Mouse (Mus musculus): ENCODE data around the gene Zfp740. TPM values are rescaled to one million over a fixed set of nuclear protein-coding genes. Genes with fewer than 3 reads are reported as not detected.

Gene Zfp740
- total and polyA plus RNA-seq, 3 experiments: 32.1 to 46.1 (median 37.4) TPM

GRCm38 (mm10) chr15:102214132-102214531, 11.1 kb downstream of the Zfp740 start:
- peaks cover 61 to 76% of the 10 kb centered on the region in 2 experiments for H3K36me3 ChIP-seq (replicated peaks in 1 of 2; ENCODE audit: control insufficient read depth in 1 of 2, insufficient read depth in 1 of 2, low read length in 1 of 2)
- no peaks in the 10 kb centered on the region for H3K27me3 ChIP-seq (replicated peaks)
- no peak overlapping the region for H3K27ac ChIP-seq (ENCODE audit: insufficient read depth, low read depth)
- no peaks in the 10 kb centered on the region for H3K9me3 ChIP-seq (replicated peaks; ENCODE audit: low read length)
- H3K9ac ChIP-seq (ENCODE audit: insufficient read depth, low read depth): no peak overlapping the region
- in situ Hi-C loops (cut with MboI; ENCODE audit: low pct_ligation_motif_present, low pct_unique_long_range_greater_than_20kb, low sequenced_read_pairs) (no loop called here), dilution Hi-C loops (cut with MboI; ENCODE audit: extremely low pct_ligation_motif_present, extremely low pct_unique_long_range_greater_than_20kb, low sequenced_read_pairs) (no loop called here)
- DNase-seq (ENCODE audit: extremely low read depth): no peak
- H3K4me3 ChIP-seq (replicated peaks in 1 of 3; ENCODE audit: low read depth in 2 of 3, low read length in 2 of 3, poor library complexity in 1 of 3): no peak overlapping the region
- peaks cover 6 to 37% of the 10 kb centered on the region in 2 experiments for H3K4me1 ChIP-seq (ENCODE audit: control insufficient read depth in 1 of 2, insufficient read depth in 2 of 2)
- H3K4me2 ChIP-seq (ENCODE audit: insufficient read depth, low read depth, poor library complexity, severe bottlenecking): no peak overlapping the region
- TF ChIP-seq ZMIZ1 (IDR thresholded peaks at IDR 0.05; ENCODE audit: low read depth, low read length): no peak
- TF ChIP-seq ZC3H11A (IDR thresholded peaks at IDR 0.05; ENCODE audit: low read depth, low read length): no peak
- no peak for TF ChIP-seq ZNF384 (IDR thresholded peaks at IDR 0.05; ENCODE audit: low read depth, low read length)
- no peak for TF ChIP-seq MAZ (IDR thresholded peaks at IDR 0.05; ENCODE audit: low read depth, low read length)
- no peaks in the 10 kb centered on the region for H3K79me2 ChIP-seq (replicated peaks; ENCODE audit: control insufficient read depth, extremely low read depth, insufficient read depth, poor library complexity, severe bottlenecking)

GRCm38 (mm10) chr15:102215624-102216023, 12.6 kb downstream of the Zfp740 start:
- in situ Hi-C loops (cut with MboI; ENCODE audit: low pct_ligation_motif_present, low pct_unique_long_range_greater_than_20kb, low sequenced_read_pairs): no loop called here

GRCm38 (mm10) chr15:102216459-102217228, 13.6 kb downstream of the Zfp740 start:
- Histone ChIP-seq H3K4me3 (replicated peaks in 1 of 3; ENCODE audit: low read depth in 2 of 3, low read length in 2 of 3, poor library complexity in 1 of 3) (no peak overlapping the region), H3K27ac (ENCODE audit: insufficient read depth, low read depth) (no peak overlapping the region), H3K79me2 (replicated peaks; ENCODE audit: control insufficient read depth, extremely low read depth, insufficient read depth, poor library complexity, severe bottlenecking) (no peaks in the 10 kb centered on the region), H3K36me3 (replicated peaks in 1 of 2; ENCODE audit: control insufficient read depth in 1 of 2, insufficient read depth in 1 of 2, low read length in 1 of 2) (peaks cover 41 to 60% of the 10 kb centered on the region in 2 experiments), H3K4me1 (ENCODE audit: control insufficient read depth in 1 of 2, insufficient read depth in 2 of 2) (peaks cover 5 to 23% of the 10 kb centered on the region in 2 experiments; a peak in 3 of 4 replicates), H3K27me3 (replicated peaks) (no peaks in the 10 kb centered on the region), H3K9ac (ENCODE audit: insufficient read depth, low read depth) (no peak overlapping the region), H3K9me3 (replicated peaks; ENCODE audit: low read length) (no peaks in the 10 kb centered on the region), H3K4me2 (ENCODE audit: insufficient read depth, low read depth, poor library complexity, severe bottlenecking) (no peak overlapping the region)
- dilution Hi-C loops (cut with MboI; ENCODE audit: extremely low pct_ligation_motif_present, extremely low pct_unique_long_range_greater_than_20kb, low sequenced_read_pairs) (no loop called here), in situ Hi-C loops (cut with MboI; ENCODE audit: low pct_ligation_motif_present, low pct_unique_long_range_greater_than_20kb, low sequenced_read_pairs) (no loop called here)
- no peak for DNase-seq (ENCODE audit: extremely low read depth)
- TF ChIP-seq ZKSCAN1 (IDR thresholded peaks at IDR 0.05; ENCODE audit: borderline replicate concordance, low read depth, low read length): no peak
- TF ChIP-seq GABPA (IDR thresholded peaks at IDR 0.05; ENCODE audit: insufficient replicate concordance, low read depth, low read length): no peak
- TF ChIP-seq CTCF (conservative IDR thresholded peaks at IDR 0.05 in 1 of 2, IDR thresholded peaks at IDR 0.05 in 1 of 2; ENCODE audit: low read depth in 2 of 2, low read length in 2 of 2): no peak
- no peak for TF ChIP-seq MYC (IDR thresholded peaks at IDR 0.05; ENCODE audit: low read depth, low read length)
- no peak for TF ChIP-seq SIN3A (IDR thresholded peaks at IDR 0.05; ENCODE audit: low read length)
- TF ChIP-seq TBP (conservative IDR thresholded peaks at IDR 0.05; ENCODE audit: low read depth, low read length): no peak
- no peak for TF ChIP-seq HCFC1 (IDR thresholded peaks at IDR 0.05; ENCODE audit: low read depth, low read length)

More at GRCm38 (mm10) chr15:102215624-102216023, 12.6 kb downstream of the Zfp740 start:
- dilution Hi-C loops (cut with MboI; ENCODE audit: extremely low pct_ligation_motif_present, extremely low pct_unique_long_range_greater_than_20kb, low sequenced_read_pairs): no loop called here
- no peak overlapping the region for H3K9ac ChIP-seq (ENCODE audit: insufficient read depth, low read depth)
- H3K27me3 ChIP-seq (replicated peaks): no peaks in the 10 kb centered on the region
- H3K27ac ChIP-seq (ENCODE audit: insufficient read depth, low read depth): no peak overlapping the region
- DNase-seq (ENCODE audit: extremely low read depth): no peak
- H3K4me3 ChIP-seq (replicated peaks in 1 of 3; ENCODE audit: low read depth in 2 of 3, low read length in 2 of 3, poor library complexity in 1 of 3): no peak overlapping the region
- no peak for TF ChIP-seq CHD1 (IDR thresholded peaks at IDR 0.05; ENCODE audit: low read depth, low read length)
- TF ChIP-seq POLR2A (IDR thresholded peaks at IDR 0.05; ENCODE audit: low read depth, low read length): no peak
- no peak for TF ChIP-seq RAD21 (IDR thresholded peaks at IDR 0.05; ENCODE audit: low read depth, low read length)
- TF ChIP-seq IRF4 (IDR thresholded peaks at IDR 0.05; ENCODE audit: low read depth, low read length): no peak
- no peak for TF ChIP-seq NRF1 (IDR thresholded peaks at IDR 0.05; ENCODE audit: low read depth, low read length)
- TF ChIP-seq USF2 (conservative IDR thresholded peaks at IDR 0.05; ENCODE audit: low read depth, low read length): no peak
- no peak for TF ChIP-seq TCF12 (IDR thresholded peaks at IDR 0.05; ENCODE audit: low read depth, low read length)
- no peak for TF ChIP-seq POLR2AphosphoS2 (IDR thresholded peaks at IDR 0.05; ENCODE audit: low read depth, low read length)
- TF ChIP-seq MEF2A (IDR thresholded peaks at IDR 0.05; ENCODE audit: borderline replicate concordance, low read depth, low read length): no peak
- TF ChIP-seq TBP (conservative IDR thresholded peaks at IDR 0.05; ENCODE audit: low read depth, low read length): no peak
- TF ChIP-seq ZNF384 (IDR thresholded peaks at IDR 0.05; ENCODE audit: low read depth, low read length): no peak
- no peak for TF ChIP-seq MAZ (IDR thresholded peaks at IDR 0.05; ENCODE audit: low read depth, low read length)
- no peak for TF ChIP-seq MXI1 (IDR thresholded peaks at IDR 0.05; ENCODE audit: low read depth, low read length)
- TF ChIP-seq EP300 (IDR thresholded peaks at IDR 0.05; ENCODE audit: low read length): no peak
- no peak for TF ChIP-seq HCFC1 (IDR thresholded peaks at IDR 0.05; ENCODE audit: low read depth, low read length)
- no peaks in the 10 kb centered on the region for H3K79me2 ChIP-seq (replicated peaks; ENCODE audit: control insufficient read depth, extremely low read depth, insufficient read depth, poor library complexity, severe bottlenecking)
- no peak overlapping the region for H3K4me2 ChIP-seq (ENCODE audit: insufficient read depth, low read depth, poor library complexity, severe bottlenecking)
- peaks cover 48 to 65% of the 10 kb centered on the region in 2 experiments for H3K36me3 ChIP-seq (replicated peaks in 1 of 2; ENCODE audit: control insufficient read depth in 1 of 2, insufficient read depth in 1 of 2, low read length in 1 of 2)
- H3K4me1 ChIP-seq (ENCODE audit: control insufficient read depth in 1 of 2, insufficient read depth in 2 of 2): peaks cover 5 to 26% of the 10 kb centered on the region in 2 experiments; a peak in 3 of 4 replicates
- H3K9me3 ChIP-seq (replicated peaks; ENCODE audit: low read length): no peaks in the 10 kb centered on the region

Data from CH12.LX (cell line).